Mouse (Mus musculus) limb, embryonic 11.5 days (tissue): ENCODE data around the gene Peak1. TPM values are rescaled to one million over a fixed set of nuclear protein-coding genes. Genes with fewer than 3 reads are reported as not detected.

Experiments
- ATAC-seq: fragments of 200-750 bp; cut with Nextera tagmentation; 2 replicates; pipeline ENCODE4 v1.8.0; 2017; ENCODE audit warnings: low read depth; ENCODE audit not compliant: insufficient number of reproducible peaks, low FRiP score, low TSS enrichment
- DNase-seq: peaks from one replicate; pipeline ENCODE4 v3.0.0-alpha.2; 2015; ENCODE audit warnings: low spot score
- H3K27ac ChIP-seq: fragments of 300-500 bp; sonication (generic); replicated peaks from 2 replicates; pipeline ENCODE4 v1.5.1; 2014; ENCODE audit warnings: low read depth, mild to moderate bottlenecking, low read length
- H3K27me3 ChIP-seq: fragments of 300-500 bp; sonication (generic); 2 replicates; pipeline ENCODE4 v1.6.1; 2014; ENCODE audit warnings: mild to moderate bottlenecking, low read length, mixed read lengths; ENCODE audit not compliant: control insufficient read depth, insufficient read depth
- H3K36me3 ChIP-seq: fragments of 300-500 bp; sonication (generic); 2 replicates; pipeline ENCODE4 v1.6.1; 2014; ENCODE audit warnings: mild to moderate bottlenecking, low read length, moderate library complexity, mixed read lengths; ENCODE audit not compliant: control insufficient read depth, insufficient read depth
- H3K4me1 ChIP-seq: fragments of 300-500 bp; sonication (generic); 2 replicates; pipeline ENCODE4 v1.6.1; 2014; ENCODE audit warnings: low read length, mixed read lengths; ENCODE audit not compliant: control insufficient read depth, insufficient read depth
- H3K4me2 ChIP-seq: fragments of 300-500 bp; sonication (generic); 2 replicates; pipeline ENCODE4 v1.6.1; 2014; ENCODE audit warnings: low read depth, mild to moderate bottlenecking, moderate library complexity; ENCODE audit not compliant: severe bottlenecking
- H3K4me3 ChIP-seq: fragments of 300-500 bp; sonication (generic); 2 replicates; pipeline ENCODE4 v1.5.1; 2014; ENCODE audit warnings: low read depth, low read length
- H3K9ac ChIP-seq: fragments of 300-500 bp; sonication (generic); 2 replicates; pipeline ENCODE4 v1.6.1; 2014; ENCODE audit warnings: mild to moderate bottlenecking, low read length
- H3K9me3 ChIP-seq: fragments of 300-500 bp; sonication (generic); 2 replicates; pipeline ENCODE4 v1.6.1; 2016; ENCODE audit warnings: low read length; ENCODE audit not compliant: control insufficient read depth
- WGBS: fragments of 180-500 bp; shearing (Covaris S2); extraction: QIAGEN DNeasy Blood & Tissue Kit; methylation state at CpG from one replicate; pipeline ENCODE4 v1.1.7; 2014; 5-methylcytosine and 5-hydroxymethylcytosine counted together
- polyA plus RNA-seq: library from polyadenylated mRNA; unstranded; fragments of >200 nt; fragmentation: Nextera tagmentation; extraction: Ambion mirVana; gene quantifications from 2 replicates; pipeline ENCODE4 v1.2.1, GENCODE M21; 2014

Peak1 gene
- polyA plus RNA-seq, 1 experiment from 2014 or later: 7.5 TPM

GRCm38 (mm10) chr9:56200645-56201314 is 217.1 kb downstream of the Peak1 start:
- H3K9ac ChIP-seq: no peak overlapping the region

GRCm38 (mm10) chr9:56200200-56200599 is 217.7 kb downstream of the Peak1 start:
- ATAC-seq (no peak), DNase-seq (no peak)
- no peaks in the 10 kb centered on the region for H3K27me3 ChIP-seq
- no peak overlapping the region for H3K4me2 ChIP-seq
- no peaks in the 10 kb centered on the region for H3K36me3 ChIP-seq
- no peak overlapping the region for H3K4me3 ChIP-seq
- 61% methylated on average over 2 of the region's 2 CpGs for WGBS
- H3K9ac ChIP-seq: no peak overlapping the region
- H3K9me3 ChIP-seq: no peaks in the 10 kb centered on the region
- H3K27ac ChIP-seq: no peak overlapping the region
- H3K4me1 ChIP-seq: peaks cover 11% of the 10 kb centered on the region

More at GRCm38 (mm10) chr9:56200645-56201314, 217.1 kb downstream of the Peak1 start:
- 38% methylated on average over 14 of the region's 14 CpGs for WGBS
- no peaks in the 10 kb centered on the region for H3K36me3 ChIP-seq
- peaks cover 11% of the 10 kb centered on the region for H3K4me1 ChIP-seq
- H3K27ac ChIP-seq: no peak overlapping the region
- no peaks in the 10 kb centered on the region for H3K27me3 ChIP-seq
- ATAC-seq: 0 out of 2 replicates have a peak, but pooled peaks have one; percentile 54
- peak; percentile 97 for DNase-seq
- no peak overlapping the region for H3K4me2 ChIP-seq
- H3K9me3 ChIP-seq: no peaks in the 10 kb centered on the region
- H3K4me3 ChIP-seq: no peak overlapping the region

- no peak overlapping the region for H3K9ac ChIP-seq
- H3K4me3 ChIP-seq: no peak overlapping the region
- DNase-seq (no peak), ATAC-seq (no peak)
- H3K4me1 ChIP-seq: peaks cover 14% of the 10 kb centered on the region
- H3K27ac ChIP-seq: no peak overlapping the region
- no peak overlapping the region for H3K4me2 ChIP-seq
- 82% methylated on average over 4 of the region's 4 CpGs for WGBS
- no peaks in the 10 kb centered on the region for H3K27me3 ChIP-seq
- H3K9me3 ChIP-seq: no peaks in the 10 kb centered on the region
- H3K36me3 ChIP-seq: no peaks in the 10 kb centered on the region
These were observed 220.9 kb downstream of the Peak1 start for GRCm38 (mm10) chr9:56196921-56197320.

- H3K27ac ChIP-seq: no peak overlapping the region
- H3K27me3 ChIP-seq: no peaks in the 10 kb centered on the region
- DNase-seq (no peak), ATAC-seq (no peak)
- H3K4me3 ChIP-seq: no peak overlapping the region
- H3K9ac ChIP-seq: no peak overlapping the region
- no peaks in the 10 kb centered on the region for H3K9me3 ChIP-seq
- 59% methylated on average over 3 of the region's 3 CpGs for whole genome bisulfite sequencing
- H3K4me2 ChIP-seq: no peak overlapping the region
- no peaks in the 10 kb centered on the region for H3K36me3 ChIP-seq
- peaks cover 8% of the 10 kb centered on the region for H3K4me1 ChIP-seq
These were observed 222.7 kb downstream of the Peak1 start for GRCm38 (mm10) chr9:56195193-56195592.

GRCm38 (mm10) chr9:56191498-56192455 is 226.1 kb downstream of the Peak1 start:
- no peak overlapping the region for H3K27ac ChIP-seq
- no peak overlapping the region for H3K4me3 ChIP-seq
- H3K9me3 ChIP-seq: no peaks in the 10 kb centered on the region
- no peak overlapping the region for H3K9ac ChIP-seq
- ATAC-seq (0 out of 2 replicates have a peak, but pooled peaks have one; percentile 39), DNase-seq (no peak)
- peaks cover 8% of the 10 kb centered on the region for H3K4me1 ChIP-seq
- 54% methylated on average over 11 of the region's 11 CpGs for WGBS
- H3K4me2 ChIP-seq: no peak overlapping the region
- H3K36me3 ChIP-seq: no peaks in the 10 kb centered on the region
- H3K27me3 ChIP-seq: no peaks in the 10 kb centered on the region

GRCm38 (mm10) chr9:56180118-56180781 is 237.6 kb downstream of the Peak1 start:
- Histone ChIP-seq H3K4me3 (no peak overlapping the region), H3K9ac (no peak overlapping the region), H3K27me3 (no peaks in the 10 kb centered on the region), H3K36me3 (no peaks in the 10 kb centered on the region), H3K27ac (no peak overlapping the region), H3K4me2 (no peak overlapping the region), H3K9me3 (no peaks in the 10 kb centered on the region), H3K4me1 (no peaks in the 10 kb centered on the region)
- 56% methylated on average over 8 of the region's 8 CpGs for WGBS
- DNase-seq: no peak
- no peak for ATAC-seq

GRCm38 (mm10) chr9:56179416-56180117 is 238.3 kb downstream of the Peak1 start:
- ATAC-seq (no peak), DNase-seq (no peak)
- H3K4me3 ChIP-seq: no peak overlapping the region
- no peaks in the 10 kb centered on the region for H3K4me1 ChIP-seq
- no peaks in the 10 kb centered on the region for H3K9me3 ChIP-seq
- H3K4me2 ChIP-seq: no peak overlapping the region
- no peaks in the 10 kb centered on the region for H3K27me3 ChIP-seq
- 81% methylated on average over 6 of the region's 6 CpGs for WGBS
- H3K9ac ChIP-seq: no peak overlapping the region
- H3K36me3 ChIP-seq: no peaks in the 10 kb centered on the region
- H3K27ac ChIP-seq: no peak overlapping the region

- no peaks in the 10 kb centered on the region for H3K36me3 ChIP-seq
- H3K4me3 ChIP-seq: no peak overlapping the region
- H3K9ac ChIP-seq: no peak overlapping the region
- no peak for ATAC-seq
- DNase-seq: no peak
- WGBS: 81% methylated on average over 4 of the region's 4 CpGs
- no peaks in the 10 kb centered on the region for H3K27me3 ChIP-seq
- no peaks in the 10 kb centered on the region for H3K4me1 ChIP-seq
- H3K27ac ChIP-seq: no peak overlapping the region
- no peaks in the 10 kb centered on the region for H3K9me3 ChIP-seq
- no peak overlapping the region for H3K4me2 ChIP-seq
These were observed 240.5 kb downstream of the Peak1 start for GRCm38 (mm10) chr9:56177354-56177753.
